Mouse (Mus musculus): Measurements from ENCODE around the gene Yy1. TPM values are rescaled to one million over a fixed set of nuclear protein-coding genes. Genes with fewer than 3 reads are reported as not detected.

Gene Yy1
- polyA plus RNA-seq, 1 experiment from 2014 or later, result 13.7 TPM

- Histone ChIP-seq H3K4me3 (ENCODE audit: control insufficient read depth in 1 of 2, insufficient read depth in 1 of 2, low read depth in 1 of 2, low read length in 2 of 2) (no peak overlapping the region), H3K27me3 (ENCODE audit: control insufficient read depth, insufficient read depth, low read length) (no peaks in the 10 kb centered on the region), H3K4me1 (ENCODE audit: control insufficient read depth in 2 of 2, insufficient read depth in 2 of 2, low read length in 2 of 2) (peaks cover 2 to 4% of the 10 kb centered on the region in 2 experiments; a peak in 1 of 4 replicates), H3K36me3 (ENCODE audit: control insufficient read depth, insufficient read depth, low read length) (no peaks in the 10 kb centered on the region), H3K9me3 (ENCODE audit: control insufficient read depth, low read length) (no peaks in the 10 kb centered on the region), H3K4me2 (ENCODE audit: low read length) (no peak overlapping the region), H3K9ac (ENCODE audit: low read length) (no peak overlapping the region), H3K27ac (replicated peaks in 1 of 2; ENCODE audit: control insufficient read depth in 1 of 2, insufficient read depth in 1 of 2, low read depth in 2 of 2, low read length in 2 of 2) (no peak overlapping the region)
- 87% methylated on average over 10 of the region's 10 CpGs for WGBS
- no peak for ATAC-seq (ENCODE audit: insufficient number of reproducible peaks, insufficient read depth, low FRiP score, low read depth)
These were observed 36.2 kb upstream of the Yy1 start for GRCm38 (mm10) chr12:108756611-108757010.

- Histone ChIP-seq H3K27me3 (ENCODE audit: control insufficient read depth, insufficient read depth, low read length) (no peaks in the 10 kb centered on the region), H3K9ac (ENCODE audit: low read length) (peak overlapping the region; percentile 72), H3K4me1 (ENCODE audit: control insufficient read depth in 2 of 2, insufficient read depth in 2 of 2, low read length in 2 of 2) (no peaks in the 10 kb centered on the region), H3K27ac (replicated peaks in 1 of 2; ENCODE audit: control insufficient read depth in 1 of 2, insufficient read depth in 1 of 2, low read depth in 2 of 2, low read length in 2 of 2) (no peak overlapping the region; a peak in 1 of 4 replicates), H3K4me2 (ENCODE audit: low read length) (peak overlapping the region; percentile 73), H3K4me3 (ENCODE audit: control insufficient read depth in 1 of 2, insufficient read depth in 1 of 2, low read depth in 1 of 2, low read length in 2 of 2) (peak overlapping the region; percentile 58 to 83), H3K9me3 (ENCODE audit: control insufficient read depth, low read length) (no peaks in the 10 kb centered on the region), H3K36me3 (ENCODE audit: control insufficient read depth, insufficient read depth, low read length) (no peaks in the 10 kb centered on the region)
- peak; percentile 99 for ATAC-seq (ENCODE audit: insufficient number of reproducible peaks, insufficient read depth, low FRiP score, low read depth)
- under 1% methylated on average over 41 of the region's 41 CpGs for WGBS
These were observed 35.0 kb upstream of the Yy1 start for GRCm38 (mm10) chr12:108757717-108758257.

DNA sequence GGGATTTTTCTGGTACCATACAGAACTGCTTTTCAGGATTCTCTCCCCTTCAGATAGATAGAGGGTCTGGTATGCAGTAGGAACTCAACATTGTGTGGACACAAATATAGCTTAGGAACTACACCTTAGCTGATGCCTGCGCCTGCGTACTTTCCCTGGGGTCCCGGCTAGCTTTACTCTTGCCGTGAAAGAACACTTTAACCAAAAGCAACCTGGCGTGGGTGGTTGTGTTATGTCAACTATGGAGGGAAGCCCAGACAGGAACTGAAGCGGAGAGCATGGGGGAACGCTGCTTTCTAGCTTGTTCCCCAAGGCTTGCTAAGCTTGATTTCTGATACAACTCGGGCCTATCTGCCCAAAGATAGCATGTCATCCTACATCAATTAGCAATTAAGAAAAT, 34.5 kb upstream of the Yy1 start:
- Histone ChIP-seq H3K9ac (ENCODE audit: low read length) (no peak overlapping the region), H3K4me2 (ENCODE audit: low read length) (peak overlapping the region; percentile 73), H3K4me3 (ENCODE audit: control insufficient read depth in 1 of 2, insufficient read depth in 1 of 2, low read depth in 1 of 2, low read length in 2 of 2) (peak overlapping the region; percentile 58 to 83; a peak in 1 of 4 replicates), H3K27me3 (ENCODE audit: control insufficient read depth, insufficient read depth, low read length) (no peaks in the 10 kb centered on the region), H3K36me3 (ENCODE audit: control insufficient read depth, insufficient read depth, low read length) (no peaks in the 10 kb centered on the region), H3K27ac (replicated peaks in 1 of 2; ENCODE audit: control insufficient read depth in 1 of 2, insufficient read depth in 1 of 2, low read depth in 2 of 2, low read length in 2 of 2) (no peak overlapping the region), H3K9me3 (ENCODE audit: control insufficient read depth, low read length) (no peaks in the 10 kb centered on the region), H3K4me1 (ENCODE audit: control insufficient read depth in 2 of 2, insufficient read depth in 2 of 2, low read length in 2 of 2) (0 out of 4 replicates have a peak, but pooled peaks cover 0 to under 1% of the 10 kb centered on the region in 2 experiments)
- ATAC-seq (ENCODE audit: insufficient number of reproducible peaks, insufficient read depth, low FRiP score, low read depth), result no peak
- 69% methylated on average over 8 of the region's 8 CpGs for WGBS

GRCm38 (mm10) chr12:108758682-108759081, 34.1 kb upstream of the Yy1 start:
- no peak for ATAC-seq (ENCODE audit: insufficient number of reproducible peaks, insufficient read depth, low FRiP score, low read depth)
- 87% methylated on average over 13 of the region's 13 CpGs for WGBS
- Histone ChIP-seq H3K27me3 (ENCODE audit: control insufficient read depth, insufficient read depth, low read length) (no peaks in the 10 kb centered on the region), H3K9ac (ENCODE audit: low read length) (no peak overlapping the region), H3K9me3 (ENCODE audit: control insufficient read depth, low read length) (no peaks in the 10 kb centered on the region), H3K27ac (replicated peaks in 1 of 2; ENCODE audit: control insufficient read depth in 1 of 2, insufficient read depth in 1 of 2, low read depth in 2 of 2, low read length in 2 of 2) (no peak overlapping the region), H3K4me3 (ENCODE audit: control insufficient read depth in 1 of 2, insufficient read depth in 1 of 2, low read depth in 1 of 2, low read length in 2 of 2) (no peak overlapping the region), H3K36me3 (ENCODE audit: control insufficient read depth, insufficient read depth, low read length) (no peaks in the 10 kb centered on the region), H3K4me2 (ENCODE audit: low read length) (no peak overlapping the region), H3K4me1 (ENCODE audit: control insufficient read depth in 2 of 2, insufficient read depth in 2 of 2, low read length in 2 of 2) (0 out of 4 replicates have a peak, but pooled peaks cover 0 to 3% of the 10 kb centered on the region in 2 experiments)

DNA sequence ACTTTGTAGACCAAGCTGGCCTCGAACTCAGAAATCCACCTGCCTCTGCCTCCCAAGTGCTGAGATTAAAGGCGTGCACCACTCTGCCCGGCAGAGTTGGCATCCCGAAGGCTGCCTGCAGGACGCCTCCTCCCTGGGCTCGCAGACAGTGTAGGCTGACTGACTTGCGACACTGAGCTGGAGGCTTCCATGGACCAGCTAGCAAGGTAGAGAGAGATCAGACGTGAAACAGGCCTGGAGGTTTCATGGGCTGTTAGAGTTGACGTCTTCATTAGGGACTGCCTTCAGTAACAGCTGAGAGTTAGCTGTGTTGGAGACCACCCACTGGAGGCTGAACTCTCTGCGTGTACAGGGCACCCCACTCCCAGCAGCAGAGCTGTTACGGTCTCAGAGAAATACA, 33.5 kb upstream of the Yy1 start:
- Histone ChIP-seq H3K27ac (replicated peaks in 1 of 2; ENCODE audit: control insufficient read depth in 1 of 2, insufficient read depth in 1 of 2, low read depth in 2 of 2, low read length in 2 of 2) (no peak overlapping the region), H3K36me3 (ENCODE audit: control insufficient read depth, insufficient read depth, low read length) (no peaks in the 10 kb centered on the region), H3K4me3 (ENCODE audit: control insufficient read depth in 1 of 2, insufficient read depth in 1 of 2, low read depth in 1 of 2, low read length in 2 of 2) (no peak overlapping the region), H3K4me1 (ENCODE audit: control insufficient read depth in 2 of 2, insufficient read depth in 2 of 2, low read length in 2 of 2) (0 out of 4 replicates have a peak, but pooled peaks cover 0 to 3% of the 10 kb centered on the region in 2 experiments), H3K27me3 (ENCODE audit: control insufficient read depth, insufficient read depth, low read length) (no peaks in the 10 kb centered on the region), H3K9me3 (ENCODE audit: control insufficient read depth, low read length) (no peaks in the 10 kb centered on the region), H3K9ac (ENCODE audit: low read length) (no peak overlapping the region), H3K4me2 (ENCODE audit: low read length) (no peak overlapping the region)
- ATAC-seq (ENCODE audit: insufficient number of reproducible peaks, insufficient read depth, low FRiP score, low read depth), result no peak
- WGBS, result 82% methylated on average over 11 of the region's 11 CpGs

- Histone ChIP-seq H3K27me3 (ENCODE audit: control insufficient read depth, insufficient read depth, low read length) (no peaks in the 10 kb centered on the region), H3K27ac (replicated peaks in 1 of 2; ENCODE audit: control insufficient read depth in 1 of 2, insufficient read depth in 1 of 2, low read depth in 2 of 2, low read length in 2 of 2) (no peak overlapping the region), H3K4me3 (ENCODE audit: control insufficient read depth in 1 of 2, insufficient read depth in 1 of 2, low read depth in 1 of 2, low read length in 2 of 2) (no peak overlapping the region), H3K36me3 (ENCODE audit: control insufficient read depth, insufficient read depth, low read length) (no peaks in the 10 kb centered on the region), H3K9ac (ENCODE audit: low read length) (no peak overlapping the region), H3K4me2 (ENCODE audit: low read length) (no peak overlapping the region), H3K9me3 (ENCODE audit: control insufficient read depth, low read length) (no peaks in the 10 kb centered on the region), H3K4me1 (ENCODE audit: control insufficient read depth in 2 of 2, insufficient read depth in 2 of 2, low read length in 2 of 2) (0 out of 4 replicates have a peak, but pooled peaks cover 0 to 3% of the 10 kb centered on the region in 2 experiments)
- 53% methylated on average over 6 of the region's 6 CpGs for WGBS
- no peak for ATAC-seq (ENCODE audit: insufficient number of reproducible peaks, insufficient read depth, low FRiP score, low read depth)
These were observed 32.8 kb upstream of the Yy1 start for GRCm38 (mm10) chr12:108760016-108760415.

DNA sequence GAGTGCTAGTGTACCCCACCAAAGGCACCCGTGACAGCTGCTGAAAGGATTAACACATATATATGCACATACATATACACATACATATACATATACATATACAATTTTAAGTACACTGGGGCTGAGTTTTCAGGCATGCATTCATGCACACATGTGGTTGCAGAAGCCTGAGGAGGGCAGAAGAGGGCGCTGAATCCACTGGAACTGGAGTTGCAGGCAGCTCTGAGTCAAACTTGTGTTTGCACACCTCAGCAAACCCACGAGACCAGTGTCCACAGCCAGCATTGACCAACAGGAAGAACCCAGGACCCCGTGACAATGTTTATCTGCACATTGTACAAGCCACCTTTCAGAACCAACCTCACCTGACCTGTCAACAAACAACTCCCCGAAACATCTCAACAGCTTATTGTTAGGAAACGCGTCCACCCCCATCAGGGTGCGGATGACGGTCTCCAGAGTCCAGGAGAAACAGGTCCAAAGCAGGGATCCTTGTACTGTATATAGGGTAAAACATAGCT, 32.2 kb upstream of the Yy1 start:
- Histone ChIP-seq H3K9me3 (ENCODE audit: control insufficient read depth, low read length) (no peaks in the 10 kb centered on the region), H3K4me1 (ENCODE audit: control insufficient read depth in 2 of 2, insufficient read depth in 2 of 2, low read length in 2 of 2) (peaks cover 2 to 3% of the 10 kb centered on the region in 2 experiments; a peak in 1 of 4 replicates), H3K27ac (replicated peaks in 1 of 2; ENCODE audit: control insufficient read depth in 1 of 2, insufficient read depth in 1 of 2, low read depth in 2 of 2, low read length in 2 of 2) (no peak overlapping the region), H3K9ac (ENCODE audit: low read length) (no peak overlapping the region), H3K4me3 (ENCODE audit: control insufficient read depth in 1 of 2, insufficient read depth in 1 of 2, low read depth in 1 of 2, low read length in 2 of 2) (no peak overlapping the region), H3K27me3 (ENCODE audit: control insufficient read depth, insufficient read depth, low read length) (no peaks in the 10 kb centered on the region), H3K4me2 (ENCODE audit: low read length) (no peak overlapping the region), H3K36me3 (ENCODE audit: control insufficient read depth, insufficient read depth, low read length) (no peaks in the 10 kb centered on the region)
- ATAC-seq (ENCODE audit: insufficient number of reproducible peaks, insufficient read depth, low FRiP score, low read depth), result no peak
- 60% methylated on average over 9 of the region's 9 CpGs for WGBS
